Mouse (Mus musculus): ENCODE data around the gene Kcnd1.
"Not testable (repeated sequence)": the region's sequence is repeated elsewhere in the genome, so short reads cannot be mapped to it uniquely, and the experiment has no call there.

GRCm38 (mm10) chrX:7815016-7815415 is 7.1 kb upstream of the Kcnd1 start:
- not testable (repeated sequence) for TF ChIP-seq GATA1, TAL1 (IDR thresholded peaks at IDR 0.05; ENCODE audit: low read length)

Data from erythroblast, embryonic 14.5 days (primary cell).